Mouse (Mus musculus): ENCODE results near the gene Ep400. TPM values are rescaled to one million over a fixed set of nuclear protein-coding genes. Genes with fewer than 3 reads are reported as not detected.

The Ep400 gene
- total and polyA plus RNA-seq, 3 experiments: 18.4 to 32.6 (median 31.4) TPM

GRCm38 (mm10) chr5:110806676-110807075 is 36.2 kb upstream of the Ep400 start:
- DNase-seq: no peak
- peaks cover 8% of the 10 kb centered on the region for H3K79me2 ChIP-seq (replicated peaks; ENCODE audit: control insufficient read depth, insufficient read depth, low read length)
- H3K27ac ChIP-seq: peak overlapping the region; percentile 83
- H3K36me3 ChIP-seq (ENCODE audit: control insufficient read depth, insufficient read depth, low read length): peaks cover 5% of the 10 kb centered on the region
- peak overlapping the region; percentile 33; the same call in 1 of the 2 replicates for H3K9ac ChIP-seq (ENCODE audit: low read depth, low read length)
- TF ChIP-seq CTCF (IDR thresholded peaks at IDR 0.05) (no peak), POLR2A (IDR thresholded peaks at IDR 0.05; ENCODE audit: insufficient read depth, low read depth, low read length) (no peak), EP300 (IDR thresholded peaks at IDR 0.05; ENCODE audit: insufficient read depth, low read depth, low read length) (no peak)
- H3K4me1 ChIP-seq (ENCODE audit: control insufficient read depth, insufficient read depth, low read length): peaks cover 21% of the 10 kb centered on the region
- intact Hi-C loops (cut with DNase I): no loop called here
- 54% methylated on average over 1 of the region's 1 CpGs for WGBS
- no peak overlapping the region for H3K4me3 ChIP-seq
- no peaks in the 10 kb centered on the region for H3K27me3 ChIP-seq (ENCODE audit: control insufficient read depth, insufficient read depth, low read length)

- Histone ChIP-seq H3K27ac (peak overlapping the region; percentile 15), H3K36me3 (ENCODE audit: control insufficient read depth, insufficient read depth, low read length) (peaks cover 5% of the 10 kb centered on the region), H3K4me3 (no peak overlapping the region), H3K4me1 (ENCODE audit: control insufficient read depth, insufficient read depth, low read length) (peaks cover 23% of the 10 kb centered on the region), H3K9ac (ENCODE audit: low read depth, low read length) (no peak overlapping the region), H3K79me2 (replicated peaks; ENCODE audit: control insufficient read depth, insufficient read depth, low read length) (peaks cover 8% of the 10 kb centered on the region), H3K27me3 (ENCODE audit: control insufficient read depth, insufficient read depth, low read length) (no peaks in the 10 kb centered on the region)
- intact Hi-C loops (cut with DNase I): no loop called here
- DNase-seq: no peak
- TF ChIP-seq CTCF (IDR thresholded peaks at IDR 0.05): no peak
- no peak for TF ChIP-seq POLR2A (IDR thresholded peaks at IDR 0.05; ENCODE audit: insufficient read depth, low read depth, low read length)
- no peak for TF ChIP-seq EP300 (IDR thresholded peaks at IDR 0.05; ENCODE audit: insufficient read depth, low read depth, low read length)
- WGBS: 65% methylated on average over 4 of the region's 4 CpGs
Measured at GRCm38 (mm10) chr5:110806154-110806553, 35.6 kb upstream of the Ep400 start.

GRCm38 (mm10) chr5:110804012-110804743 is 33.7 kb upstream of the Ep400 start:
- H3K79me2 ChIP-seq (replicated peaks; ENCODE audit: control insufficient read depth, insufficient read depth, low read length): peaks cover 8% of the 10 kb centered on the region
- H3K36me3 ChIP-seq (ENCODE audit: control insufficient read depth, insufficient read depth, low read length): peaks cover 5% of the 10 kb centered on the region
- peaks cover 27% of the 10 kb centered on the region for H3K4me1 ChIP-seq (ENCODE audit: control insufficient read depth, insufficient read depth, low read length)
- H3K27ac ChIP-seq: no peak overlapping the region
- H3K27me3 ChIP-seq (ENCODE audit: control insufficient read depth, insufficient read depth, low read length): no peaks in the 10 kb centered on the region
- H3K9ac ChIP-seq (ENCODE audit: low read depth, low read length): no peak overlapping the region
- TF ChIP-seq CTCF (IDR thresholded peaks at IDR 0.05): no peak
- no peak for TF ChIP-seq EP300 (IDR thresholded peaks at IDR 0.05; ENCODE audit: insufficient read depth, low read depth, low read length)
- TF ChIP-seq POLR2A (IDR thresholded peaks at IDR 0.05; ENCODE audit: insufficient read depth, low read depth, low read length): no peak
- DNase-seq: no peak
- no peak overlapping the region for H3K4me3 ChIP-seq
- intact Hi-C loops (cut with DNase I): no loop called here
- 51% methylated on average over 7 of the region's 7 CpGs for WGBS

GRCm38 (mm10) chr5:110802809-110803208 is 32.3 kb upstream of the Ep400 start:
- TF ChIP-seq EP300 (IDR thresholded peaks at IDR 0.05; ENCODE audit: insufficient read depth, low read depth, low read length): no peak
- TF ChIP-seq POLR2A (IDR thresholded peaks at IDR 0.05; ENCODE audit: insufficient read depth, low read depth, low read length): no peak
- TF ChIP-seq CTCF (IDR thresholded peaks at IDR 0.05): no peak
- intact Hi-C loops (cut with DNase I): no loop called here
- H3K36me3 ChIP-seq (ENCODE audit: control insufficient read depth, insufficient read depth, low read length): peaks cover 5% of the 10 kb centered on the region
- H3K4me3 ChIP-seq: no peak overlapping the region
- DNase-seq: no peak
- peaks cover 8% of the 10 kb centered on the region for H3K79me2 ChIP-seq (replicated peaks; ENCODE audit: control insufficient read depth, insufficient read depth, low read length)
- no peak overlapping the region for H3K9ac ChIP-seq (ENCODE audit: low read depth, low read length)
- H3K27me3 ChIP-seq (ENCODE audit: control insufficient read depth, insufficient read depth, low read length): no peaks in the 10 kb centered on the region
- peaks cover 29% of the 10 kb centered on the region for H3K4me1 ChIP-seq (ENCODE audit: control insufficient read depth, insufficient read depth, low read length)
- H3K27ac ChIP-seq: no peak overlapping the region

GRCm38 (mm10) chr5:110802186-110802585 is 31.7 kb upstream of the Ep400 start:
- H3K4me1 ChIP-seq (ENCODE audit: control insufficient read depth, insufficient read depth, low read length): peaks cover 26% of the 10 kb centered on the region
- 51% methylated on average over 4 of the region's 4 CpGs for WGBS
- H3K27ac ChIP-seq: peak overlapping the region; percentile 1; the same call in 1 of the 2 replicates
- H3K79me2 ChIP-seq (replicated peaks; ENCODE audit: control insufficient read depth, insufficient read depth, low read length): peaks cover 8% of the 10 kb centered on the region
- no peaks in the 10 kb centered on the region for H3K27me3 ChIP-seq (ENCODE audit: control insufficient read depth, insufficient read depth, low read length)
- H3K9ac ChIP-seq (ENCODE audit: low read depth, low read length): 0 out of 2 replicates have a peak overlapping the region, but pooled peaks have one; percentile 10
- peaks cover 5% of the 10 kb centered on the region for H3K36me3 ChIP-seq (ENCODE audit: control insufficient read depth, insufficient read depth, low read length)
- DNase-seq: peak in 1 of 2 experiments; percentile 66
- no peak overlapping the region for H3K4me3 ChIP-seq
- TF ChIP-seq POLR2A (IDR thresholded peaks at IDR 0.05; ENCODE audit: insufficient read depth, low read depth, low read length) (no peak), EP300 (IDR thresholded peaks at IDR 0.05; ENCODE audit: insufficient read depth, low read depth, low read length) (no peak), CTCF (IDR thresholded peaks at IDR 0.05) (no peak)
- intact Hi-C loops (cut with DNase I): no loop called here

GRCm38 (mm10) chr5:110801036-110801624 is 30.6 kb upstream of the Ep400 start:
- Histone ChIP-seq H3K27me3 (ENCODE audit: control insufficient read depth, insufficient read depth, low read length) (no peaks in the 10 kb centered on the region), H3K4me3 (no peak overlapping the region), H3K4me1 (ENCODE audit: control insufficient read depth, insufficient read depth, low read length) (peaks cover 22% of the 10 kb centered on the region), H3K9ac (ENCODE audit: low read depth, low read length) (no peak overlapping the region), H3K27ac (peak overlapping the region; percentile 28), H3K36me3 (ENCODE audit: control insufficient read depth, insufficient read depth, low read length) (no peaks in the 10 kb centered on the region; the same call in 1 of the 2 replicates), H3K79me2 (replicated peaks; ENCODE audit: control insufficient read depth, insufficient read depth, low read length) (peaks cover 6% of the 10 kb centered on the region)
- DNase-seq: no peak
- 67% methylated on average over 3 of the region's 3 CpGs for WGBS
- TF ChIP-seq POLR2A (IDR thresholded peaks at IDR 0.05; ENCODE audit: insufficient read depth, low read depth, low read length): no peak
- TF ChIP-seq CTCF (IDR thresholded peaks at IDR 0.05): no peak
- no peak for TF ChIP-seq EP300 (IDR thresholded peaks at IDR 0.05; ENCODE audit: insufficient read depth, low read depth, low read length)
- intact Hi-C loops (cut with DNase I): no loop called here

Measured in heart, adult 2 months (tissue).